Mouse (Mus musculus) CH12.LX (cell line): ENCODE measurements around the gene Zfyve21. TPM values are rescaled to one million over a fixed set of nuclear protein-coding genes. Genes with fewer than 3 reads are reported as not detected.

Experiments
- DNase-seq: peaks from one replicate; pipeline ENCODE4 v3.0.0-alpha.2; 2013; ENCODE audit errors: extremely low read depth
- H3K27ac ChIP-seq: 2 replicates; pipeline ENCODE4 v1.5.1; 2012; ENCODE audit warnings: low read depth, mild to moderate bottlenecking, control low read depth, moderate library complexity; ENCODE audit not compliant: insufficient read depth
- H3K27me3 ChIP-seq: replicated peaks from 2 replicates; pipeline ENCODE3; 2012; ENCODE audit warnings: inconsistent platforms
- H3K36me3 ChIP-seq, 2 experiments: replicated peaks in 1 of 2; 2 replicates each; pipeline versions ENCODE3 to v1.6.1; 2012; ENCODE audit warnings: inconsistent platforms in 1 of 2, low read length in 1 of 2, mild to moderate bottlenecking in 1 of 2, mixed read lengths in 1 of 2, moderate library complexity in 1 of 2; ENCODE audit not compliant: control insufficient read depth in 1 of 2, insufficient read depth in 1 of 2
- H3K4me1 ChIP-seq, 2 experiments: 2 replicates each; pipeline ENCODE4 v1.6.1; 2012; ENCODE audit warnings: inconsistent platforms in 1 of 2, moderate library complexity in 1 of 2; ENCODE audit not compliant: insufficient read depth in 2 of 2, control insufficient read depth in 1 of 2
- H3K4me2 ChIP-seq: 2 replicates; pipeline ENCODE4 v1.6.1; 2012; ENCODE audit warnings: low read depth, mild to moderate bottlenecking, control low read depth; ENCODE audit not compliant: poor library complexity, insufficient read depth, severe bottlenecking
- H3K4me3 ChIP-seq, 3 experiments: fragments of 150-350 bp in 1 of 3; sonication (generic) in 1 of 3; replicated peaks in 1 of 3; 2 replicates each; pipeline versions ENCODE3 to v1.5.1; 2011 to 2012; ENCODE audit warnings: low read depth in 2 of 3, low read length in 2 of 3, mild to moderate bottlenecking in 2 of 3, moderate library complexity in 2 of 3, control low read depth in 1 of 3, improper control_type of control experiment in 1 of 3, inconsistent platforms in 1 of 3, mixed read lengths in 1 of 3; ENCODE audit not compliant: poor library complexity in 1 of 3
- H3K79me2 ChIP-seq: replicated peaks from 2 replicates; pipeline ENCODE4 v1.6.1; 2012; ENCODE audit warnings: mild to moderate bottlenecking, moderate library complexity; ENCODE audit not compliant: control insufficient read depth, poor library complexity, insufficient read depth, severe bottlenecking; ENCODE audit errors: extremely low read depth
- H3K9ac ChIP-seq: 2 replicates; pipeline ENCODE4 v1.6.1; 2012; ENCODE audit warnings: low read depth, mild to moderate bottlenecking, control low read depth, moderate library complexity; ENCODE audit not compliant: insufficient read depth
- H3K9me3 ChIP-seq: replicated peaks from 2 replicates; pipeline ENCODE3; 2012; ENCODE audit warnings: low read length, inconsistent platforms, mixed read lengths
- CHD1 ChIP-seq: IDR thresholded peaks from 2 replicates; pipeline ENCODE4 v1.6.1; 2012; ENCODE audit warnings: low read depth, low read length, improper control_type of control experiment, inconsistent platforms
- CHD2 ChIP-seq: IDR thresholded peaks from 2 replicates; pipeline ENCODE4 v1.6.1; 2011; ENCODE audit warnings: low read length, improper control_type of control experiment
- E2F4 ChIP-seq: IDR thresholded peaks from 2 replicates; pipeline ENCODE4 v1.6.1; 2011; ENCODE audit warnings: low read depth, low read length, improper control_type of control experiment; ENCODE audit not compliant: insufficient replicate concordance
- ELF1 ChIP-seq: IDR thresholded peaks from 2 replicates; pipeline ENCODE4 v1.6.1; 2014; ENCODE audit warnings: low read depth, mild to moderate bottlenecking, inconsistent platforms, low read length, improper control_type of control experiment
- ETS1 ChIP-seq: conservative IDR thresholded peaks from 2 replicates; pipeline ENCODE4 v1.6.1; 2012; ENCODE audit warnings: low read depth, mild to moderate bottlenecking, inconsistent platforms, low read length, improper control_type of control experiment, moderate library complexity
- HCFC1 ChIP-seq: IDR thresholded peaks from 2 replicates; pipeline ENCODE4 v1.6.1; 2012; ENCODE audit warnings: low read depth, mild to moderate bottlenecking, inconsistent platforms, low read length, improper control_type of control experiment
- MAZ ChIP-seq: IDR thresholded peaks from 2 replicates; pipeline ENCODE4 v1.6.1; 2012; ENCODE audit warnings: low read depth, mild to moderate bottlenecking, inconsistent platforms, low read length, improper control_type of control experiment, moderate library complexity
- MEF2A ChIP-seq: IDR thresholded peaks from 2 replicates; pipeline ENCODE4 v1.6.1; 2014; ENCODE audit warnings: low read depth, mild to moderate bottlenecking, inconsistent platforms, low read length, improper control_type of control experiment, borderline replicate concordance
- MXI1 ChIP-seq: IDR thresholded peaks from 2 replicates; pipeline ENCODE4 v1.6.1; 2011; ENCODE audit warnings: mild to moderate bottlenecking, low read depth, low read length, improper control_type of control experiment
- PAX5 ChIP-seq: IDR thresholded peaks from 2 replicates; pipeline ENCODE4 v1.6.1; 2012; ENCODE audit warnings: low read length, inconsistent platforms, mixed read lengths
- POLR2AphosphoS2 ChIP-seq: IDR thresholded peaks from 2 replicates; pipeline ENCODE4 v1.6.1; 2011; ENCODE audit warnings: low read depth, low read length, improper control_type of control experiment
- RCOR1 ChIP-seq: conservative IDR thresholded peaks from 2 replicates; pipeline ENCODE4 v1.6.1; 2012; ENCODE audit warnings: low read depth, mild to moderate bottlenecking, inconsistent platforms, low read length, improper control_type of control experiment
- SIN3A ChIP-seq: IDR thresholded peaks from 2 replicates; pipeline ENCODE4 v1.6.1; 2012; ENCODE audit warnings: low read length, improper control_type of control experiment, inconsistent platforms
- UBTF ChIP-seq: IDR thresholded peaks from 2 replicates; pipeline ENCODE4 v1.6.1; 2012; ENCODE audit warnings: low read depth, mild to moderate bottlenecking, inconsistent platforms, low read length, improper control_type of control experiment, moderate library complexity
- USF1 ChIP-seq: IDR thresholded peaks from 2 replicates; pipeline ENCODE4 v1.6.1; 2014; ENCODE audit warnings: low read depth, mild to moderate bottlenecking, inconsistent platforms, low read length, improper control_type of control experiment
- ZC3H11A ChIP-seq: IDR thresholded peaks from 2 replicates; pipeline ENCODE4 v1.6.1; 2012; ENCODE audit warnings: low read depth, mild to moderate bottlenecking, inconsistent platforms, low read length, improper control_type of control experiment
- dilution Hi-C: fragments of 300-500 bp; cut with MboI; formaldehyde crosslinking; loops from 2 replicates; pipeline ENCODE4 v1.14.3; 2020; ENCODE audit warnings: low sequenced_read_pairs; ENCODE audit not compliant: extremely low pct_unique_long_range_greater_than_20kb, extremely low pct_ligation_motif_present
- in situ Hi-C: fragments of 300-500 bp; cut with MboI; formaldehyde crosslinking; loops from 3 replicates; pipeline ENCODE4 v1.14.3; 2019; ENCODE audit warnings: low sequenced_read_pairs, low pct_ligation_motif_present, low pct_unique_long_range_greater_than_20kb, mixed read lengths
- polyA plus RNA-seq: library from polyadenylated mRNA; unstranded; fragments of >175 nt; gene quantifications from 2 replicates; pipeline ENCODE4 v1.2.1, GENCODE M21; 2012; ENCODE audit warnings: low read depth; ENCODE audit not compliant: insufficient read length
- total RNA-seq, 2 experiments: library from RNA; depleted of rRNA; stranded (reverse); fragments of 300-350 nt in 1 of 2; fragments of >200 nt in 1 of 2; gene quantifications; 2 replicates each; pipeline ENCODE4 v1.2.3; 2012 to 2014

Zfyve21 gene
- total and polyA plus RNA-seq, 3 experiments: 4.1 to 8.4 (median 7.6) TPM

GRCm38 (mm10) chr12:111803538-111803937 lies 10.4 kb upstream of the Zfyve21 start:
- DNase-seq: no peak

GRCm38 (mm10) chr12:111808775-111809174 lies 5.2 kb upstream of the Zfyve21 start:
- H3K36me3 ChIP-seq: peaks cover 59 to 79% of the 10 kb centered on the region in 2 experiments
- no peak for DNase-seq
- H3K4me2 ChIP-seq: no peak overlapping the region
- in situ Hi-C loops: no loop called here
- H3K4me3 ChIP-seq: no peak overlapping the region
- no peak overlapping the region for H3K27ac ChIP-seq
- no peak overlapping the region for H3K9ac ChIP-seq
- dilution Hi-C loops: no loop called here
- no peaks in the 10 kb centered on the region for H3K9me3 ChIP-seq
- peaks cover 12 to 39% of the 10 kb centered on the region in 2 experiments for H3K4me1 ChIP-seq
- H3K27me3 ChIP-seq: no peaks in the 10 kb centered on the region
- no peaks in the 10 kb centered on the region for H3K79me2 ChIP-seq
- no peak for TF ChIP-seq RCOR1

More at GRCm38 (mm10) chr12:111803538-111803937, 10.4 kb upstream of the Zfyve21 start:
- Histone ChIP-seq H3K9me3 (no peaks in the 10 kb centered on the region), H3K36me3 (peaks cover 79 to 95% of the 10 kb centered on the region in 2 experiments), H3K79me2 (no peaks in the 10 kb centered on the region), H3K4me3 (no peak overlapping the region), H3K27ac (no peak overlapping the region), H3K4me1 (peaks cover 4 to 21% of the 10 kb centered on the region in 2 experiments; a peak in 3 of 4 replicates), H3K9ac (no peak overlapping the region), H3K4me2 (no peak overlapping the region), H3K27me3 (no peaks in the 10 kb centered on the region)
- in situ Hi-C loops (no loop called here), dilution Hi-C loops (no loop called here)
- no peak for TF ChIP-seq USF1
- TF ChIP-seq SIN3A: no peak
- no peak for TF ChIP-seq MXI1
- no peak for TF ChIP-seq POLR2AphosphoS2
- TF ChIP-seq MAZ: no peak
- TF ChIP-seq E2F4: no peak
- TF ChIP-seq ZC3H11A: no peak
- no peak for TF ChIP-seq ETS1
- TF ChIP-seq HCFC1: no peak
- TF ChIP-seq PAX5: no peak
- TF ChIP-seq CHD2: no peak
- no peak for TF ChIP-seq CHD1
- no peak for TF ChIP-seq UBTF

- Histone ChIP-seq H3K9ac (no peak overlapping the region), H3K79me2 (no peaks in the 10 kb centered on the region), H3K27ac (no peak overlapping the region), H3K4me3 (no peak overlapping the region), H3K4me2 (no peak overlapping the region), H3K36me3 (peaks cover 49 to 69% of the 10 kb centered on the region in 2 experiments), H3K4me1 (peaks cover 12 to 41% of the 10 kb centered on the region in 2 experiments), H3K9me3 (no peaks in the 10 kb centered on the region), H3K27me3 (no peaks in the 10 kb centered on the region)
- in situ Hi-C loops: no loop called here
- DNase-seq: peak; percentile 72
- peak; percentile 62 for TF ChIP-seq ELF1
- TF ChIP-seq MEF2A: no peak
- TF ChIP-seq POLR2AphosphoS2: 0 out of 2 replicates have a peak, but pooled peaks have one; percentile 43
- dilution Hi-C loops: no loop called here
Observed at GRCm38 (mm10) chr12:111809762-111810161, 4.2 kb upstream of the Zfyve21 start.
